Mouse (Mus musculus): ENCODE data around the gene Ahdc1. TPM values are rescaled to one million over a fixed set of nuclear protein-coding genes. Genes with fewer than 3 reads are reported as not detected.

Gene Ahdc1
- 2.8 and 3.2 TPM in 2 replicates for polyA plus RNA-seq (2015; fragmentation: Nextera tagmentation; extraction: Ambion mirVana)

DNA sequence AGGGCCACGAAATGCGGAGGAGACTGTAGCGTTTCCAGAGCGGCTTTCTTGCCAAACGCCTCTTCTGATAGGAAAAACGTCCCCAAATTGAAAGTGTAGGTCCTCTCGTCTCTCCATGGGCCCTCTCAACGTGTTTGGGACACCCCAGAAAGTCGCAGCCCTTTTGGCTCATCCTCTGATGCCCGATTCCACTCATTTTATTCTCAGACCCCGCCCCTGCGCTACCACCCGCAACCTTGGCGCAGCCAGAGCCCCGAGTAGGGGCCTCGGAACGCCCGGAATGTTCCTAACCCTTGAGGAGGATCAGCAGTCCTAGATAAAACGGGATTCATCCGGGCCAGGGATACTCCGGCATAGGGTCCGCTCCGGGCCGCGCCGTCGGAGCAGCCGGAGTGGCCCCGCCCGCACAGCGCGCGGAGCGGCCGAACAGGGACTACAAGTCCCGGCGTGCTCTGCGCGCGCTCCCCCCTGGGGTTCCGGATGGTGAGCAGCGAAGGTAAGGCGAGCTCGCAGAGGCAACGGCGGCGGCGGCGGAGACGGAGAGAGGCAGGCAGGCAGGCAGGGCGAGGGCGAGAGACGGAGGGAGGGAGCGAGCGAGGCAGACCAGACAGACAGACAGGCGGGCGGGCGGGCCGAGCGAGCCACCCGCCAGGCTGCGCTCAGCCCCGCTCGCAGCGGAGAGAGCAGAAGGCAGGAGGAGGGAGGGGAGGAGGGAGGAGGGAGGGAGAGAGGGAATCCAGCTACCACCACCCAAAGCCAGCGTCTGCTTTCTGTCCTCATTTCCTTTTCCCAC, at the start of gene Ahdc1:
Gene Ahdc1 (plus strand): TSS at position 233 of the 793 bp plus-strand sequence.
- Histone ChIP-seq H3K4me1 (replicated peaks; ENCODE audit: control insufficient read depth, insufficient read depth) (peaks cover 17% of the 10 kb centered on the region), H3K4me2 (replicated peaks; ENCODE audit: low read depth) (peak within 1 kb of the TSS; percentile 91), H3K9me3 (ENCODE audit: control insufficient read depth, low read length) (no peaks in the 10 kb centered on the region), H3K9ac (ENCODE audit: low read length) (peak within 1 kb of the TSS; percentile 92), H3K27me3 (ENCODE audit: control insufficient read depth, insufficient read depth, low read length) (no peaks in the 10 kb centered on the region), H3K36me3 (ENCODE audit: control insufficient read depth, insufficient read depth, low read length) (no peaks in the 10 kb centered on the region), H3K27ac (replicated peaks) (peak within 1 kb of the TSS; percentile 95), H3K4me3 (ENCODE audit: low read depth, low read length) (peak within 1 kb of the TSS; percentile 91)
- 1% methylated on average over 48 of the region's 66 CpGs for WGBS
- TF ChIP-seq CTCF (IDR thresholded peaks at IDR 0.05; ENCODE audit: low read depth) (peak; percentile 42), EP300 (optimal IDR thresholded peaks at IDR 0.05) (no peak)
- DNase-seq (ENCODE audit: low spot score) (peak; percentile 95), ATAC-seq (ENCODE audit: low FRiP score, low TSS enrichment) (peak; percentile 88)

DNA sequence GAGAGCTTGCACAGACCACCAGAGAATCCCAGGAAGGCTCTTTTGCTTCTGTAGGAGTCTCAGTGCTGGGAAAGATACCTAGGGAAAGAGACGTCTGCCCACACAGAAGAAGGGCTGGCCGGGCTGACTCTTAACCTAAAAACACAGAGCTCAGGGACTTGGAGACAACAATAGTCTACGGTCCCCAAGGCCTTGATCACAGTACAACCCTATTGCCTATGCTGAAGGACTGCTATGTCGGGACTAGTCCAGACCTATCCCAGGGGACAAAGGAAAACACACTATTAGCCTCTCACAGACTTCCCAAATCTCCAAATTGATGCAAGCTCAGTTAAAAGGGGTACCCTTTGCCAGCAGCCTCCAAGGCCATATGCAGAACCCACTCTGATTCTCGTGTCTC, 49.2 kb upstream of the Ahdc1 start:
- no peak for TF ChIP-seq EP300 (optimal IDR thresholded peaks at IDR 0.05)
- no peak for TF ChIP-seq CTCF (IDR thresholded peaks at IDR 0.05; ENCODE audit: low read depth)
- no peak overlapping the region for H3K9ac ChIP-seq (ENCODE audit: low read length)
- no peaks in the 10 kb centered on the region for H3K27me3 ChIP-seq (ENCODE audit: control insufficient read depth, insufficient read depth, low read length)
- no peaks in the 10 kb centered on the region for H3K4me1 ChIP-seq (replicated peaks; ENCODE audit: control insufficient read depth, insufficient read depth)
- H3K4me3 ChIP-seq (ENCODE audit: low read depth, low read length), result no peak overlapping the region
- H3K4me2 ChIP-seq (replicated peaks; ENCODE audit: low read depth), result no peak overlapping the region
- H3K36me3 ChIP-seq (ENCODE audit: control insufficient read depth, insufficient read depth, low read length), result no peaks in the 10 kb centered on the region
- no peak overlapping the region for H3K27ac ChIP-seq (replicated peaks)
- H3K9me3 ChIP-seq (ENCODE audit: control insufficient read depth, low read length), result no peaks in the 10 kb centered on the region
- DNase-seq (ENCODE audit: low spot score) (no peak), ATAC-seq (ENCODE audit: low FRiP score, low TSS enrichment) (no peak)
- WGBS, result 73% methylated on average over 5 of the region's 5 CpGs

- Histone ChIP-seq H3K4me3 (ENCODE audit: low read depth, low read length) (no peak overlapping the region), H3K27me3 (ENCODE audit: control insufficient read depth, insufficient read depth, low read length) (no peaks in the 10 kb centered on the region), H3K27ac (replicated peaks) (no peak overlapping the region), H3K36me3 (ENCODE audit: control insufficient read depth, insufficient read depth, low read length) (no peaks in the 10 kb centered on the region), H3K9ac (ENCODE audit: low read length) (no peak overlapping the region), H3K9me3 (ENCODE audit: control insufficient read depth, low read length) (no peaks in the 10 kb centered on the region), H3K4me2 (replicated peaks; ENCODE audit: low read depth) (no peak overlapping the region), H3K4me1 (replicated peaks; ENCODE audit: control insufficient read depth, insufficient read depth) (no peaks in the 10 kb centered on the region)
- WGBS, result 81% methylated on average over 4 of the region's 4 CpGs
- no peak for ATAC-seq (ENCODE audit: low FRiP score, low TSS enrichment)
- no peak for TF ChIP-seq EP300 (optimal IDR thresholded peaks at IDR 0.05)
- DNase-seq (ENCODE audit: low spot score), result no peak
Measured at GRCm38 (mm10) chr4:132962628-132963027, 48.4 kb upstream of the Ahdc1 start.

DNA sequence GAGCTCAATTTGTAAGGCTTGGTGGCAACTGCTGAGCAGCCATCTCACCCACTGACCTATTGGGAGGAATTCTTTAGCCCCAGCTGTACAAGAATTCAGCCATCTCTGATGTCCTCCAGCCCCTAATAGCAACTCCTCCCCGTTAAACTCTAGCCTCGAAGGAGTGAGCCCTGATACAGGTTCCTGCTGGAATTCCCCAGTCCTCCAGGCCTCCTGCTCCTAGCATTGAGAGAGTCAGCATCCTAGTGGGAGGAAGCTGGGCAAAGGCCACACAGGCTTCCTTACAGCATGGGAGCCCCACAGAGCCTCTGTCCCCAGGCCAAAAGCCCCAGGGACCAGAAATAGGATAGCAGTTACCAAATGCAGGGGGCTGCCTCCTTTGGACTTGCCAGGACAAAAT, 47.6 kb upstream of the Ahdc1 start:
- H3K4me2 ChIP-seq (replicated peaks; ENCODE audit: low read depth), result no peak overlapping the region
- ATAC-seq (ENCODE audit: low FRiP score, low TSS enrichment), result no peak
- H3K4me1 ChIP-seq (replicated peaks; ENCODE audit: control insufficient read depth, insufficient read depth), result no peaks in the 10 kb centered on the region
- no peaks in the 10 kb centered on the region for H3K36me3 ChIP-seq (ENCODE audit: control insufficient read depth, insufficient read depth, low read length)
- no peaks in the 10 kb centered on the region for H3K27me3 ChIP-seq (ENCODE audit: control insufficient read depth, insufficient read depth, low read length)
- 46% methylated on average over 2 of the region's 2 CpGs for WGBS
- no peak overlapping the region for H3K4me3 ChIP-seq (ENCODE audit: low read depth, low read length)
- H3K9ac ChIP-seq (ENCODE audit: low read length), result no peak overlapping the region
- no peak for DNase-seq (ENCODE audit: low spot score)
- H3K27ac ChIP-seq (replicated peaks), result no peak overlapping the region
- no peak for TF ChIP-seq CTCF (IDR thresholded peaks at IDR 0.05; ENCODE audit: low read depth)
- TF ChIP-seq EP300 (optimal IDR thresholded peaks at IDR 0.05), result no peak
- no peaks in the 10 kb centered on the region for H3K9me3 ChIP-seq (ENCODE audit: control insufficient read depth, low read length)

DNA sequence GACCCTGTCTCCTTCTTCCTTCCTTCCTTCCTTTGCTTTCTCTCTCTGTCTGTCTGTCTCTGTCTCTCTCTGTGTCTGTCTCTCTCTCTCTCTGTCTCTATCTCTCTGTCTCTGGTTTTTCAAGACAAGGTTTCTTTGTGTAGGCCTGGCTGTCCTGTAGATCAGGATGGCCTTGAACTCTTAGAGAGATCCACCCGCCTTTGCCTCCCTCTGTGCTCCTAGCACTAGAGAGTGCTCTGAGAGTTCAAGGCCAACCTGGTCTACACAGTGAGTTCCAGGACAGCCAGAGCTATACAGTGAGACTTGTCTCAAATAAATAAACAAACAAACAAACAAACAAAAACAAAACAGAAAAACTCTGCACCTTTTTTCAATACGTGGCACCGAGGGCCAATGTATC, 47.0 kb upstream of the Ahdc1 start:
- H3K9me3 ChIP-seq (ENCODE audit: control insufficient read depth, low read length), result no peaks in the 10 kb centered on the region
- no peaks in the 10 kb centered on the region for H3K27me3 ChIP-seq (ENCODE audit: control insufficient read depth, insufficient read depth, low read length)
- H3K4me2 ChIP-seq (replicated peaks; ENCODE audit: low read depth), result no peak overlapping the region
- H3K36me3 ChIP-seq (ENCODE audit: control insufficient read depth, insufficient read depth, low read length), result no peaks in the 10 kb centered on the region
- H3K9ac ChIP-seq (ENCODE audit: low read length), result no peak overlapping the region
- ATAC-seq (ENCODE audit: low FRiP score, low TSS enrichment) (no peak), DNase-seq (ENCODE audit: low spot score) (no peak)
- H3K4me1 ChIP-seq (replicated peaks; ENCODE audit: control insufficient read depth, insufficient read depth), result no peaks in the 10 kb centered on the region
- H3K4me3 ChIP-seq (ENCODE audit: low read depth, low read length), result no peak overlapping the region
- 66% methylated on average over 3 of the region's 3 CpGs for WGBS
- TF ChIP-seq EP300 (optimal IDR thresholded peaks at IDR 0.05) (no peak), CTCF (IDR thresholded peaks at IDR 0.05; ENCODE audit: low read depth) (no peak)
- H3K27ac ChIP-seq (replicated peaks), result no peak overlapping the region

DNA sequence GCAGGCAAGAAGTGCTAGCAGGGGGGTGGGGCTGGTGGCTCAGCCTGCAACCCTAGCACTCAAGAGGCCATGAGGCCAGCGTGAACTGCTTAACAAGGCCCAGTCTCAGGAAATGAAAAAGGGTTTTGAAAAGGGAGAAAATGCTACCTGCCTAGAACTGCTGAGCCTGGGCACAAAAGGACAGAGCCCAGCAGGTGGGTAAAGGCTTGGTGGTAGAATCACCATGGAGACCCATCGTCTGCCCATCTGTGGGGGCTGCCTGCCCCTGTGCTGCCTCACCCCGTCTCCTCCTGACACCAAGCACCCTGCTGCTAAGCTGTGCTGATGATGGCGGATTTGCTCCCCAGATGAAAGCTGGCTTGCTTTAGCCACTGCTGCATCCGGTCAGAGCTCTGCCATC, 46.6 kb upstream of the Ahdc1 start:
- Histone ChIP-seq H3K4me2 (replicated peaks; ENCODE audit: low read depth) (no peak overlapping the region), H3K27ac (replicated peaks) (no peak overlapping the region), H3K4me3 (ENCODE audit: low read depth, low read length) (no peak overlapping the region), H3K27me3 (ENCODE audit: control insufficient read depth, insufficient read depth, low read length) (no peaks in the 10 kb centered on the region), H3K9ac (ENCODE audit: low read length) (no peak overlapping the region), H3K9me3 (ENCODE audit: control insufficient read depth, low read length) (no peaks in the 10 kb centered on the region), H3K36me3 (ENCODE audit: control insufficient read depth, insufficient read depth, low read length) (no peaks in the 10 kb centered on the region), H3K4me1 (replicated peaks; ENCODE audit: control insufficient read depth, insufficient read depth) (no peaks in the 10 kb centered on the region)
- DNase-seq (ENCODE audit: low spot score) (no peak), ATAC-seq (ENCODE audit: low FRiP score, low TSS enrichment) (no peak)
- TF ChIP-seq EP300 (optimal IDR thresholded peaks at IDR 0.05), result no peak
- TF ChIP-seq CTCF (IDR thresholded peaks at IDR 0.05; ENCODE audit: low read depth), result no peak
- 71% methylated on average over 5 of the region's 5 CpGs for WGBS

All from stomach, postnatal 0 days (tissue).